Mouse (Mus musculus) small intestine, adult 2 months (tissue): ENCODE data around the gene Fes. TPM values are rescaled to one million over a fixed set of nuclear protein-coding genes. Genes with fewer than 3 reads are reported as not detected.

ENCODE experiments used
- H3K27ac ChIP-seq: fragments of 200-500 bp; 2 replicates; pipeline ENCODE4 v1.5.1; 2012; ENCODE audit warnings: low read depth, low read length, control low read depth, inconsistent platforms; ENCODE audit not compliant: insufficient read depth
- H3K27me3 ChIP-seq: fragments of 200-500 bp; 2 replicates; pipeline ENCODE4 v1.6.1; 2012; ENCODE audit warnings: mild to moderate bottlenecking, moderate library complexity, low read length, inconsistent platforms; ENCODE audit not compliant: control insufficient read depth, insufficient read depth
- H3K36me3 ChIP-seq: fragments of 200-500 bp; 2 replicates; pipeline ENCODE4 v1.6.1; 2012; ENCODE audit warnings: mild to moderate bottlenecking, low read length, control low read depth, inconsistent platforms; ENCODE audit not compliant: control insufficient read depth, insufficient read depth
- H3K4me1 ChIP-seq: fragments of 200-500 bp; 2 replicates; pipeline ENCODE4 v1.6.1; 2012; ENCODE audit warnings: low read length, inconsistent platforms, mixed read lengths; ENCODE audit not compliant: control insufficient read depth, insufficient read depth, insufficient read length
- H3K4me3 ChIP-seq: fragments of 200-500 bp; 2 replicates; pipeline ENCODE4 v1.5.1; 2012; ENCODE audit warnings: low read depth, mild to moderate bottlenecking, control low read depth, inconsistent platforms, low read length, moderate library complexity
- CTCF ChIP-seq: fragments of 200-500 bp; IDR thresholded peaks from 2 replicates; pipeline ENCODE4 v1.5.1; 2012; ENCODE audit warnings: low read depth, mild to moderate bottlenecking, control low read depth, inconsistent platforms, low read length, moderate library complexity, mixed read lengths; ENCODE audit not compliant: insufficient replicate concordance, insufficient read length; ENCODE audit errors: extremely low read depth
- POLR2A ChIP-seq: fragments of 200-500 bp; IDR thresholded peaks from 2 replicates; pipeline ENCODE4 v1.6.1; 2012; ENCODE audit warnings: low read depth, mild to moderate bottlenecking, control low read depth, inconsistent platforms, low read length, moderate library complexity
- WGBS: fragments of 180-500 bp; shearing (Covaris S2); methylation state at CpG from one replicate; pipeline ENCODE4 v1.1.7; 2018; 5-methylcytosine and 5-hydroxymethylcytosine counted together
- polyA plus RNA-seq: library from polyadenylated mRNA; depleted of rRNA; stranded (reverse); fragments of >200 nt; gene quantifications from 2 replicates; pipeline ENCODE4 v1.2.3, GENCODE M21; 2012

Gene Fes
- polyA plus RNA-seq, 1 experiment, result 16.6 TPM

DNA sequence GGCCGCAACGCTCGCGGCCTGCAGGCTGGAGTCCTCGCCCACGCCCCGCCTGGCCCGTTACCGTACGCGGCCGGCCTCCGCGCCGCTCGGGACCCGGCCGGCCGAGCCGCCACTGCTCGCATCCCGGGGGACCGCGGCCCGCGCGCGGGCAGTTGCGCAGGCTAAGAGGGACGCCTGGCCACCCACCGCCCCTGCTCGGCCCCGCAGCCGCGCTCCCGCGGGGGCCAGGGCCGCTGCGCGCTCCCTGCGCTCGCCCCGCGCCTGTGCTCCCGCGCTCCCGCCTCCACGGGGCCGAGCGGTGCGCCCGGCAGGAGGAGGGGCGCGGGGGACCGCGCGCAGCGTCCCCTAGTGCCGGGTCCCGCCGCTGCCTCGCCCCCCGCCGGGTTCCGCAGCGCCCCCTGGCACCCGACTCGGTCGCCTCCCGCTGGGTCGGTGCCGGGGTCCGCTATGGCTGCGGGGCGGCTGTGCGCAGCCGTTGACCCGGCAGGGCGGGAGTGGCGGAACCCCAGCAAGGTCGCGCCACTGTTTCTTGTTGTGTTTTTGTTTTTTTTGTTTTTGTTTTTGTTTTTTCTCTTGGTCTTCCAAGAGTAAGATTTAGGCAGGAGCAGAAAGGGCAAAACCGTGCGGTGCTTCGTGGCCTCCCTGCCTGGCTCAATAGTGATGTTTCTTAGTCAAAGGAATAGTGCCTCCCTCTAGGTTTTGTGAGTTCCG is 16.6 kb downstream of the Fes start, which contains the start of gene Man2a2:
Man2a2 (minus strand) TSS at position 335 of the 711 bp plus-strand sequence.
- H3K27me3 ChIP-seq, result no peaks in the 10 kb centered on the region
- H3K36me3 ChIP-seq, result peaks cover 5% of the 10 kb centered on the region
- under 1% methylated on average over 86 of the region's 86 CpGs for WGBS
- peak within 1 kb of the TSS; percentile 42 for H3K27ac ChIP-seq
- peaks cover 5% of the 10 kb centered on the region for H3K4me1 ChIP-seq
- TF ChIP-seq CTCF (peak; percentile 43; the same call in 1 of the 2 replicates), POLR2A (no peak)
- peak within 1 kb of the TSS; percentile 81 for H3K4me3 ChIP-seq

DNA sequence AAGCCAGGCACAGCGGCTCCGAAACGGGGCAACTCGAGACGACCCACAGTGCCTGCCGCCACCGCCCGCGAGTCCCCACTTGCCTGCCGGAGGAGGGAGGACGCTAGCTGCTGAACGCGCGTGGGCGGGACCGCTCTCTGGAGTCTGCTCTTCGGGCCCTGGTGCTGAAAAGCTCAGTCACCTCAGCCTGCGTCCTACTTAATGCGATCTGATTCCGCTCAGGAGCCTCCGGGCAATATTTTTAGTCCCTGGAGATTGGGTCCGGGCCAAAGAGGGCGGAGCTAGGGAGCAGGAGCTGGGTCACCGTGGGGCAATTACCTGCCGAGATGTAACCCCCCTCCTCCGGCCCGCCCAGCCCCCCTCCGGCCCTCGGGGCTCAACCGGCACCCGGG is 17.1 kb downstream of the Fes start:
- Histone ChIP-seq H3K36me3 (peaks cover 5% of the 10 kb centered on the region), H3K4me3 (peak overlapping the region; percentile 81), H3K27ac (peak overlapping the region; percentile 42), H3K27me3 (no peaks in the 10 kb centered on the region), H3K4me1 (peaks cover 5% of the 10 kb centered on the region)
- TF ChIP-seq CTCF (no peak), POLR2A (peak; percentile 21; the same call in 1 of the 2 replicates)
- WGBS, result under 1% methylated on average over 31 of the region's 31 CpGs

DNA sequence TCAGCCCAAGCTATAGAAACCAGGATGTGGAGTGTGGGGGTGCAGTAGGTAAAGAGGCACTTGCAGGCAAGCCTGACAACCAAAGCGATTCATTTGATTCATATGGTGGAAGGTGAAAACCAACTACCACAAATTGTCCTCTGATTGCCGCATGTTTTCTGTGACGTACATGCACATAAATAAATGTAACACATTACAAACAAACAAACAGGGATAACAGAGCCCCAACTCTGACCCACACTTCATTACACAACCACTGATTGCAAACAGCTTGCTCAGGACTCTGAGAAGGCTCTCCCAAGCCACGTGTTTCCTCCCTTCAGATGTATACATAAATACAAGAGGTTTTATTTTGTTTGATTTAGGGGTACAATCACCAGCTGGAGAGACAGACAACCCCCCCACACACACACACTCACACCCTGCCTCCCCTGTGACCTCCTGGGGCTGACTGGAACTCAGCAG is 17.7 kb downstream of the Fes start:
- Histone ChIP-seq H3K36me3 (peaks cover 5% of the 10 kb centered on the region), H3K4me3 (peak overlapping the region; percentile 81; the same call in 1 of the 2 replicates), H3K27ac (peak overlapping the region; percentile 42; the same call in 1 of the 2 replicates), H3K27me3 (no peaks in the 10 kb centered on the region), H3K4me1 (peaks cover 3% of the 10 kb centered on the region; the same call in 1 of the 2 replicates)
- 54% methylated on average over 4 of the region's 4 CpGs for WGBS
- TF ChIP-seq POLR2A (no peak), CTCF (no peak)

DNA sequence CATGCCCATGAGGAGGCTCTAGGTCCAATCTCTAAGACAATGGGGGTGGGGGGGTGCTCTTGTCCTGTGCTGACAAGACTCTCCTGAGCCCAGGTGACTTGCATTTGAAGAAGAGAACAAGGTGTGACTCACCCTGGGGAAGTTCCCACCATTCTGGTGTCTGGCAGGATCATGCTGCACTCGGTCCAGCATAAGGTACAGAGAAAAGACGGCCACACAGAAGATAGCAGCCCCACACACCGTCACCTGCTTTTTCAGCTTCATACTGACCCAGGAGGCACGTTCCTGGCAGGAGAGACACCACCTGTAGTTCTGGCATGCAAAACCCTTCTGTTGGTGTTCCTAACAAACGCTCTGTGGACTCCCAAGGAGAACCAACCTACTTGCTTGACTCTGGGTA is 18.3 kb downstream of the Fes start:
- H3K4me3 ChIP-seq, result no peak overlapping the region
- no peak for TF ChIP-seq POLR2A
- no peak for TF ChIP-seq CTCF
- H3K36me3 ChIP-seq, result peaks cover 5% of the 10 kb centered on the region
- peaks cover 3% of the 10 kb centered on the region; the same call in 1 of the 2 replicates for H3K4me1 ChIP-seq
- WGBS, result 67% methylated on average over 5 of the region's 5 CpGs
- peak overlapping the region; percentile 42; the same call in 1 of the 2 replicates for H3K27ac ChIP-seq
- no peaks in the 10 kb centered on the region for H3K27me3 ChIP-seq

DNA sequence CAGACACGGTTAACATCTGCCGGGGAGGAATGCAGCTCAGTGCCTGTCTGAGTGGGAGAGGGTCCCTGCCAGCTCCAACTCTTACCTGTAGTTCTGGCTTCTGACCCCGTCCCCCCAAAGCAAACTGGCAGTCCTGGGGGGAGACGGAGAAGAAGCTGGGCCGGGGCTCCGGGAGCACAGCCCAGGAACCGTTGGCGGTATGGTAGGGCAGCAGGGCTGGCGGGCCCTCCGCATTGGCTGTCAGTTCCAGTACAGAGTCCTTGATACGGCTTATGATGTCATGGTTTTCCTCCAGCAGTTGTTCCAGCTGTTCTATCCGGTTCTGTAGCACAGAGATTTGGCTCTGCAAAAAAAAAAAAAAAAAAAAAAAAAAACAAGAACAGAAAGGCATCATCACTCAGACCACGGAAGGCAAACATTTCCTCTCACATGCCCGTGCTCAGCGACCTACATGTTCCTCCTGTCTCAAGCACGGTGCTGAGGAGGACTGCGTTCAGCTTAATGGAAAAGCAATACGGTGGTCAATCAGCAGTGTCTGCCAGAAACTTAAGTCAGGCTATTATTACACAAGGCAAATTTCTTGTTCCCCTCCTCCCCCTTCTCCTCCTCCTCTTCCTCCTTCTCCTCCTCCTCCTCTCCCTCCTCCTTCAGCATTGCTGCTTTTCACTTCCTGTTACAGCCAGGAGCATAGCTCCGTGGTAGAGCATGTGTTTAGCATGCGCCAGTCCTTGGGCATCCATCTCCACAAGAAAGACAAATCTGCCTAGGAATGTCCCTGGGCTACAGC is 18.9 kb downstream of the Fes start:
- Histone ChIP-seq H3K27me3 (no peaks in the 10 kb centered on the region), H3K27ac (peak overlapping the region; percentile 53), H3K4me3 (no peak overlapping the region), H3K36me3 (peaks cover 6% of the 10 kb centered on the region), H3K4me1 (peaks cover 3% of the 10 kb centered on the region; the same call in 1 of the 2 replicates)
- TF ChIP-seq POLR2A (no peak), CTCF (no peak)
- 78% methylated on average over 20 of the region's 20 CpGs for WGBS

DNA sequence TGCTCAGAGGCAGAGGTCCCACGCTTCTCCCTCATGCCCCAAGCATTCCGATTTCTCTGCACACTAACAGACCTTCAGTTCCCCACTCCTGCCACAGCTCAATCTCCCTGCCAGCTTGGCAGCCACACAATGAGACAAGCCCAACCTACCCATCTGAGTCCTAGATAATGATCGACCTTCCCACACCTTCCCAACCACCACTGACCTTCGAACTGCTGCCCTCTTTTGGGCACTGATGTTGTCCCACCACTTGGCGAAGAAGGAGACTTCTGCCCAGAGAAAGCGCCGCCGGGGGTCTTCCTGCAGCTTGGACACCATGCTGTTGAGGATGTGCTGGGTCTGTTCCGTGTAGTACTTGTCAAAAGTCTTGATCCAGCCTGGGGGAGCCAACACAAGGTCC is 19.7 kb downstream of the Fes start:
- H3K27ac ChIP-seq, result no peak overlapping the region
- WGBS, result 85% methylated on average over 9 of the region's 9 CpGs
- peaks cover 3% of the 10 kb centered on the region; the same call in 1 of the 2 replicates for H3K4me1 ChIP-seq
- no peaks in the 10 kb centered on the region for H3K27me3 ChIP-seq
- no peak overlapping the region for H3K4me3 ChIP-seq
- peaks cover 11% of the 10 kb centered on the region for H3K36me3 ChIP-seq
- TF ChIP-seq POLR2A (no peak), CTCF (no peak)

DNA sequence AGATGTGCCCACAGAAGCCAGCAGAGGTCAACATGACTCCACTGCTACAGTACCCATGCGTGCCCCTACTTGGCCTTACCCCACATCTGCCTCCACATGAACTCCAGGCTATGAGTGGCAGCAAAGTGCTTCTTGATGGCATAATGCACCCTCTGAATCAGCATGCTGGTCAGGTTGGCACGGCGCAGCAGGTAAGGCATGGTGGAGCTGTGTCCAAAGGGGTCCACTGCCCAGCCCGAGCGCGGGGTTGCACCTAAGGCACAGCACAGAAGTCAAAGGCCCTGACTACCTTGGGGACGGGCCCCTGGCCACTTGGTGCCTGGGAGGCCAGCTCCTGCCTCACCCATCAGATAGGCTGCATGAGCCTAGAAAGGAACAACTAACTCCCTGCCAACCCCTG is 20.5 kb downstream of the Fes start:
- Histone ChIP-seq H3K27me3 (no peaks in the 10 kb centered on the region), H3K4me3 (no peak overlapping the region), H3K27ac (no peak overlapping the region), H3K4me1 (peaks cover 3% of the 10 kb centered on the region; the same call in 1 of the 2 replicates), H3K36me3 (peaks cover 11% of the 10 kb centered on the region)
- 95% methylated on average over 7 of the region's 7 CpGs for WGBS
- no peak for TF ChIP-seq POLR2A
- TF ChIP-seq CTCF, result no peak
